Mouse (Mus musculus) myocyte (in vitro differentiated cells): Measurements from ENCODE around the gene Pnpla2. TPM values are rescaled to one million over a fixed set of nuclear protein-coding genes. Genes with fewer than 3 reads are reported as not detected.

ENCODE experiments used
- H3K27me3 ChIP-seq: one replicate; pipeline ENCODE4 v1.6.1; 2011; ENCODE audit not compliant: control insufficient read depth, insufficient read depth, insufficient read length
- H3K36me3 ChIP-seq: one replicate; pipeline ENCODE4 v1.6.1; 2011; ENCODE audit not compliant: control insufficient read depth, insufficient read depth
- H3K4me2 ChIP-seq: one replicate; pipeline ENCODE4 v1.6.1; 2011; ENCODE audit warnings: low read depth, control low read depth
- H3K4me3 ChIP-seq: one replicate; pipeline ENCODE4 v1.5.1; 2011; ENCODE audit warnings: mild to moderate bottlenecking, control low read depth, moderate library complexity
- H3K79me2 ChIP-seq: one replicate; pipeline ENCODE4 v1.6.1; 2011; ENCODE audit not compliant: control insufficient read depth, insufficient read depth
- H3ac ChIP-seq: one replicate; pipeline ENCODE4 v1.6.1; 2011; ENCODE audit not compliant: control insufficient read depth, insufficient read length
- CEBPB ChIP-seq: IDR thresholded peaks from 2 replicates; pipeline ENCODE4 v1.6.1; 2011; ENCODE audit warnings: mild to moderate bottlenecking, moderate library complexity; ENCODE audit not compliant: poor library complexity, insufficient read depth, severe bottlenecking
- E2F4 ChIP-seq: IDR thresholded peaks from one replicate; pipeline ENCODE4 v1.6.1; 2011; ENCODE audit warnings: mild to moderate bottlenecking, control low read depth, moderate library complexity; ENCODE audit not compliant: insufficient read depth
- MAX ChIP-seq: IDR thresholded peaks from one replicate; pipeline ENCODE4 v1.6.1; 2011; ENCODE audit warnings: low read depth, mild to moderate bottlenecking, control low read depth
- MYOD1 ChIP-seq, 3 experiments: IDR thresholded peaks; one replicate each; pipeline ENCODE4 v1.6.1; 2011; ENCODE audit warnings: control low read depth in 2 of 3, low read depth in 2 of 3, mild to moderate bottlenecking in 2 of 3, moderate library complexity in 1 of 3; ENCODE audit not compliant: insufficient read length in 2 of 3, control insufficient read depth in 1 of 3
- MYOG ChIP-seq, 3 experiments: IDR thresholded peaks; one replicate each; pipeline ENCODE4 v1.6.1; 2011; ENCODE audit warnings: control low read depth in 2 of 3, low read depth in 2 of 3, mild to moderate bottlenecking in 2 of 3; ENCODE audit not compliant: insufficient read length in 2 of 3, control insufficient read depth in 1 of 3, insufficient read depth in 1 of 3
- POLR2A ChIP-seq: IDR thresholded peaks from one replicate; pipeline ENCODE4 v1.6.1; 2011; ENCODE audit warnings: low read depth, mild to moderate bottlenecking, control low read depth, moderate library complexity; ENCODE audit not compliant: insufficient read length
- POLR2AphosphoS2 ChIP-seq: IDR thresholded peaks from one replicate; pipeline ENCODE4 v1.6.1; 2011; ENCODE audit warnings: low read depth, control low read depth; ENCODE audit not compliant: insufficient read length
- REST ChIP-seq: IDR thresholded peaks from one replicate; pipeline ENCODE4 v1.6.1; 2011; ENCODE audit warnings: mild to moderate bottlenecking, control low read depth, moderate library complexity; ENCODE audit not compliant: insufficient read depth, insufficient read length
- SRF ChIP-seq: IDR thresholded peaks from one replicate; pipeline ENCODE4 v1.6.1; 2011; ENCODE audit warnings: low read depth; ENCODE audit not compliant: control insufficient read depth, insufficient read length
- TCF12 ChIP-seq: IDR thresholded peaks from one replicate; pipeline ENCODE4 v1.6.1; 2011; ENCODE audit warnings: mild to moderate bottlenecking, control low read depth; ENCODE audit not compliant: poor library complexity, insufficient read depth, severe bottlenecking
- TCF3 ChIP-seq: IDR thresholded peaks from one replicate; pipeline ENCODE4 v1.6.1; 2011; ENCODE audit warnings: low read depth, control low read depth; ENCODE audit not compliant: insufficient read length
- USF1 ChIP-seq: IDR thresholded peaks from one replicate; pipeline ENCODE4 v1.6.1; 2011; ENCODE audit warnings: low read depth, mild to moderate bottlenecking, control low read depth, moderate library complexity
- polyA plus RNA-seq: library from polyadenylated mRNA; unstranded; fragments of >200 nt; fragmentation: generic; extraction: Trizol; gene quantifications from one replicate; pipeline ENCODE4 v1.2.1, GENCODE M21; 2012; ENCODE audit warnings: missing spikeins

The Pnpla2 gene
- polyA plus RNA-seq, 1 experiment = 50.5 TPM

- TF ChIP-seq POLR2A = no peak
- Histone ChIP-seq H3K27me3 (no peaks in the 10 kb centered on the region), H3K4me2 (no peak overlapping the region), H3K79me2 (no peaks in the 10 kb centered on the region), H3ac (no peak overlapping the region), H3K36me3 (no peaks in the 10 kb centered on the region), H3K4me3 (no peak overlapping the region)
Observed at GRCm38 (mm10) chr7:141418970-141419369, 36.0 kb upstream of the Pnpla2 start.

GRCm38 (mm10) chr7:141420030-141420702 lies 34.8 kb upstream of the Pnpla2 start:
- TF ChIP-seq SRF (no peak), USF1 (no peak), POLR2AphosphoS2 (no peak), MYOG (IDR thresholded peaks at IDR 0.05; ENCODE audit: control insufficient read depth in 1 of 3, insufficient read depth in 1 of 3, insufficient read length in 2 of 3, low read depth in 2 of 3) (no peak), E2F4 (no peak), TCF12 (no peak)
- Histone ChIP-seq H3K4me3 (no peak overlapping the region), H3K36me3 (no peaks in the 10 kb centered on the region), H3K27me3 (no peaks in the 10 kb centered on the region), H3ac (no peak overlapping the region), H3K79me2 (no peaks in the 10 kb centered on the region), H3K4me2 (no peak overlapping the region)

GRCm38 (mm10) chr7:141423811-141424210 lies 31.2 kb upstream of the Pnpla2 start:
- Histone ChIP-seq H3K36me3 (no peaks in the 10 kb centered on the region), H3K4me2 (no peak overlapping the region), H3K27me3 (no peaks in the 10 kb centered on the region), H3K4me3 (no peak overlapping the region), H3ac (no peak overlapping the region), H3K79me2 (no peaks in the 10 kb centered on the region)
- TF ChIP-seq POLR2AphosphoS2 (no peak), MYOD1 (IDR thresholded peaks at IDR 0.05; ENCODE audit: control insufficient read depth in 1 of 3, insufficient read length in 2 of 3, low read depth in 2 of 3) (no peak), MYOG (IDR thresholded peaks at IDR 0.05; ENCODE audit: control insufficient read depth in 1 of 3, insufficient read depth in 1 of 3, insufficient read length in 2 of 3, low read depth in 2 of 3) (no peak), TCF3 (no peak), POLR2A (no peak), MAX (no peak), E2F4 (no peak), SRF (no peak), REST (no peak), USF1 (no peak), CEBPB (no peak), TCF12 (no peak)

- no peaks in the 10 kb centered on the region for H3K79me2 ChIP-seq
- no peaks in the 10 kb centered on the region for H3K36me3 ChIP-seq
- no peaks in the 10 kb centered on the region for H3K27me3 ChIP-seq
- TF ChIP-seq POLR2AphosphoS2 (no peak), TCF3 (no peak), MYOG (IDR thresholded peaks at IDR 0.05; ENCODE audit: control insufficient read depth in 1 of 3, insufficient read depth in 1 of 3, insufficient read length in 2 of 3, low read depth in 2 of 3) (no peak), TCF12 (no peak), CEBPB (no peak), POLR2A (no peak), USF1 (no peak)
- H3ac ChIP-seq = no peak overlapping the region
- H3K4me3 ChIP-seq = no peak overlapping the region
- no peak overlapping the region for H3K4me2 ChIP-seq
Observed at GRCm38 (mm10) chr7:141426948-141427730, 27.9 kb upstream of the Pnpla2 start.

GRCm38 (mm10) chr7:141428701-141429100 lies 26.3 kb upstream of the Pnpla2 start:
- no peaks in the 10 kb centered on the region for H3K27me3 ChIP-seq
- TF ChIP-seq USF1 (no peak), SRF (no peak), POLR2AphosphoS2 (no peak)
- H3K4me3 ChIP-seq = no peak overlapping the region
- H3ac ChIP-seq = no peak overlapping the region
- no peak overlapping the region for H3K4me2 ChIP-seq
- H3K36me3 ChIP-seq = no peaks in the 10 kb centered on the region
- H3K79me2 ChIP-seq = no peaks in the 10 kb centered on the region
